Mouse (Mus musculus) right cerebral cortex, adult 18-20 months (tissue): ENCODE measurements around the gene Skap1.
"Not testable (repeated sequence)": the region's sequence is repeated elsewhere in the genome, so short reads cannot be mapped to it uniquely, and the experiment has no call there.

Experiments
- DNase-seq: peaks from one replicate; pipeline ENCODE4 v3.0.0; 2022; ENCODE audit warnings: mixed read lengths

Gene Skap1

GRCm38 (mm10) chr11:96760042-96760441 lies 295.6 kb downstream of the Skap1 start:
- peak; percentile 45 for DNase-seq

GRCm38 (mm10) chr11:96761984-96762383 lies 297.6 kb downstream of the Skap1 start:
- peak; percentile 76 for DNase-seq

- no peak for DNase-seq
These were observed 298.5 kb downstream of the Skap1 start for GRCm38 (mm10) chr11:96762742-96763470.

- no peak for DNase-seq
These were observed 300.3 kb downstream of the Skap1 start for GRCm38 (mm10) chr11:96764511-96765350.

GRCm38 (mm10) chr11:96765645-96766044 lies 301.3 kb downstream of the Skap1 start:
- no peak for DNase-seq

GRCm38 (mm10) chr11:96766555-96766954 lies 302.2 kb downstream of the Skap1 start:
- DNase-seq, result peak; percentile 64

- peak; percentile 24 for DNase-seq
These were observed 302.7 kb downstream of the Skap1 start for GRCm38 (mm10) chr11:96767096-96767495.

- DNase-seq, result no peak
These were observed 303.8 kb downstream of the Skap1 start for GRCm38 (mm10) chr11:96768240-96768639.

GRCm38 (mm10) chr11:96771274-96771975 lies 307.0 kb downstream of the Skap1 start:
- no peak for DNase-seq

- no peak for DNase-seq
These were observed 308.0 kb downstream of the Skap1 start for GRCm38 (mm10) chr11:96772413-96772812.

- DNase-seq, result no peak
These were observed 310.1 kb downstream of the Skap1 start for GRCm38 (mm10) chr11:96774536-96774935.

- no peak for DNase-seq
These were observed 310.7 kb downstream of the Skap1 start for GRCm38 (mm10) chr11:96775063-96775462.

- DNase-seq, result no peak
These were observed 311.3 kb downstream of the Skap1 start for GRCm38 (mm10) chr11:96775665-96776064.

GRCm38 (mm10) chr11:96776068-96776467 lies 311.7 kb downstream of the Skap1 start:
- no peak for DNase-seq

GRCm38 (mm10) chr11:96776968-96777962 lies 312.9 kb downstream of the Skap1 start, which contains the start of gene Snx11:
TSS of gene Snx11 (minus strand) at chr11:96777559.
- peak; percentile 100 for DNase-seq

- DNase-seq, result not testable (repeated sequence)
These were observed 313.8 kb downstream of the Skap1 start for GRCm38 (mm10) chr11:96778061-96778627.

GRCm38 (mm10) chr11:96780306-96780705 lies 315.9 kb downstream of the Skap1 start:
- no peak for DNase-seq

GRCm38 (mm10) chr11:96781425-96781824 lies 317.0 kb downstream of the Skap1 start:
- DNase-seq, result no peak

- DNase-seq, result peak; percentile 37
These were observed 320.5 kb downstream of the Skap1 start for GRCm38 (mm10) chr11:96784847-96785246.

GRCm38 (mm10) chr11:96786731-96787450 lies 322.5 kb downstream of the Skap1 start:
- DNase-seq, result no peak
